Mouse (Mus musculus) stomach, embryonic 16.5 days (tissue): ENCODE results near the gene Fcgr3. TPM values are rescaled to one million over a fixed set of nuclear protein-coding genes. Genes with fewer than 3 reads are reported as not detected.

Experiments used
- ATAC-seq: fragments of 200-750 bp; cut with Nextera tagmentation; 2 replicates; pipeline ENCODE4 v1.8.0; 2017; ENCODE audit warnings: moderate number of reproducible peaks, moderate TSS enrichment; ENCODE audit not compliant: insufficient read depth, low FRiP score
- H3K27ac ChIP-seq: fragments of 300-500 bp; sonication (generic); 2 replicates; pipeline ENCODE4 v1.5.1; 2014; ENCODE audit warnings: low read length
- H3K27me3 ChIP-seq: fragments of 300-500 bp; sonication (generic); 2 replicates; pipeline ENCODE4 v1.6.1; 2014; ENCODE audit warnings: low read length, control low read depth, mixed read lengths; ENCODE audit not compliant: control insufficient read depth, insufficient read depth
- H3K36me3 ChIP-seq: fragments of 300-500 bp; sonication (generic); 2 replicates; pipeline ENCODE4 v1.6.1; 2014; ENCODE audit warnings: low read length; ENCODE audit not compliant: control insufficient read depth, insufficient read depth
- H3K4me1 ChIP-seq: fragments of 300-500 bp; sonication (generic); 2 replicates; pipeline ENCODE4 v1.6.1; 2014; ENCODE audit warnings: low read length, control low read depth, mixed read lengths; ENCODE audit not compliant: control insufficient read depth, insufficient read depth
- H3K4me2 ChIP-seq: fragments of 300-500 bp; sonication (generic); 2 replicates; pipeline ENCODE4 v1.6.1; 2014; ENCODE audit warnings: low read depth, low read length, mixed read lengths
- H3K4me3 ChIP-seq: fragments of 300-500 bp; sonication (generic); replicated peaks from 2 replicates; pipeline ENCODE4 v1.5.1; 2014; ENCODE audit warnings: mild to moderate bottlenecking, low read length
- H3K9ac ChIP-seq: fragments of 300-500 bp; sonication (generic); 2 replicates; pipeline ENCODE4 v1.6.1; 2014; ENCODE audit warnings: low read length
- H3K9me3 ChIP-seq: fragments of 300-500 bp; sonication (generic); replicated peaks from 2 replicates; pipeline ENCODE4 v1.6.1; 2016; ENCODE audit warnings: low read length, control low read depth; ENCODE audit not compliant: control insufficient read depth
- WGBS: fragments of 180-500 bp; shearing (Covaris S2); extraction: QIAGEN DNeasy Blood & Tissue Kit; methylation state at CpG from one replicate; pipeline ENCODE4 v1.1.7; 2014; 5-methylcytosine and 5-hydroxymethylcytosine counted together
- polyA plus RNA-seq: library from polyadenylated mRNA; unstranded; fragments of >200 nt; fragmentation: Nextera tagmentation; extraction: Ambion mirVana; gene quantifications from 2 replicates; pipeline ENCODE4 v1.2.1, GENCODE M21; 2015

Fcgr3 gene
- polyA plus RNA-seq, 1 experiment from 2014 or later, result 20.2 TPM

GRCm38 (mm10) chr1:171103179-171103840 is 38.6 kb upstream of the Fcgr3 start:
- Histone ChIP-seq H3K4me2 (peak overlapping the region; percentile 77), H3K36me3 (no peaks in the 10 kb centered on the region), H3K9ac (peak overlapping the region; percentile 57), H3K4me1 (peaks cover 6% of the 10 kb centered on the region; the same call in 1 of the 2 replicates), H3K27me3 (no peaks in the 10 kb centered on the region), H3K4me3 (peak overlapping the region; percentile 77), H3K9me3 (no peaks in the 10 kb centered on the region), H3K27ac (peak overlapping the region; percentile 25; the same call in 1 of the 2 replicates)
- 8% methylated on average over 10 of the region's 10 CpGs for WGBS
- ATAC-seq, result peak; percentile 8; the same call in 1 of the 2 replicates

GRCm38 (mm10) chr1:171102547-171103177 is 37.9 kb upstream of the Fcgr3 start:
- peak; percentile 92 for ATAC-seq
- Histone ChIP-seq H3K27me3 (no peaks in the 10 kb centered on the region), H3K4me3 (peak overlapping the region; percentile 77), H3K27ac (peak overlapping the region; percentile 58), H3K4me2 (peak overlapping the region; percentile 77), H3K9me3 (no peaks in the 10 kb centered on the region), H3K36me3 (no peaks in the 10 kb centered on the region), H3K9ac (peak overlapping the region; percentile 77), H3K4me1 (peaks cover 6% of the 10 kb centered on the region; the same call in 1 of the 2 replicates)
- WGBS, result under 1% methylated on average over 35 of the region's 35 CpGs

- H3K36me3 ChIP-seq, result no peaks in the 10 kb centered on the region
- no peaks in the 10 kb centered on the region for H3K9me3 ChIP-seq
- peak overlapping the region; percentile 77 for H3K4me3 ChIP-seq
- peak overlapping the region; percentile 58; the same call in 1 of the 2 replicates for H3K27ac ChIP-seq
- peak overlapping the region; percentile 77 for H3K9ac ChIP-seq
- peaks cover 7% of the 10 kb centered on the region; the same call in 1 of the 2 replicates for H3K4me1 ChIP-seq
- no peaks in the 10 kb centered on the region for H3K27me3 ChIP-seq
- peak; percentile 81 for ATAC-seq
- peak overlapping the region; percentile 77 for H3K4me2 ChIP-seq
- WGBS, result under 1% methylated on average over 40 of the region's 40 CpGs
Measured at GRCm38 (mm10) chr1:171101733-171102546, 37.2 kb upstream of the Fcgr3 start.

GRCm38 (mm10) chr1:171101033-171101432 is 36.3 kb upstream of the Fcgr3 start:
- Histone ChIP-seq H3K4me3 (no peak overlapping the region), H3K27ac (no peak overlapping the region), H3K4me2 (no peak overlapping the region)

GRCm38 (mm10) chr1:171097612-171098011 is 32.9 kb upstream of the Fcgr3 start:
- no peak overlapping the region for H3K4me2 ChIP-seq
- H3K4me3 ChIP-seq, result no peak overlapping the region
- no peaks in the 10 kb centered on the region for H3K36me3 ChIP-seq
- peaks cover 9% of the 10 kb centered on the region; the same call in 1 of the 2 replicates for H3K4me1 ChIP-seq
- H3K27ac ChIP-seq, result no peak overlapping the region
- no peaks in the 10 kb centered on the region for H3K9me3 ChIP-seq
- ATAC-seq, result no peak
- no peaks in the 10 kb centered on the region for H3K27me3 ChIP-seq
- 39% methylated on average over 2 of the region's 2 CpGs for WGBS
- H3K9ac ChIP-seq, result no peak overlapping the region

More at GRCm38 (mm10) chr1:171101033-171101432, 36.3 kb upstream of the Fcgr3 start:
- H3K9me3 ChIP-seq, result no peaks in the 10 kb centered on the region
- H3K36me3 ChIP-seq, result no peaks in the 10 kb centered on the region
- peaks cover 13% of the 10 kb centered on the region; the same call in 1 of the 2 replicates for H3K4me1 ChIP-seq
- no peaks in the 10 kb centered on the region for H3K27me3 ChIP-seq
- WGBS, result 43% methylated on average over 2 of the region's 2 CpGs
- no peak for ATAC-seq
- H3K9ac ChIP-seq, result no peak overlapping the region

- no peaks in the 10 kb centered on the region for H3K36me3 ChIP-seq
- no peak overlapping the region for H3K9ac ChIP-seq
- no peaks in the 10 kb centered on the region for H3K27me3 ChIP-seq
- no peaks in the 10 kb centered on the region for H3K9me3 ChIP-seq
- H3K27ac ChIP-seq, result 0 out of 2 replicates have a peak overlapping the region, but pooled peaks have one; percentile 8
- no peak for ATAC-seq
- no peak overlapping the region for H3K4me2 ChIP-seq
- peaks cover 9% of the 10 kb centered on the region; the same call in 1 of the 2 replicates for H3K4me1 ChIP-seq
- no peak overlapping the region for H3K4me3 ChIP-seq
Measured at GRCm38 (mm10) chr1:171097136-171097535, 32.4 kb upstream of the Fcgr3 start.

GRCm38 (mm10) chr1:171096110-171096964 is 31.6 kb upstream of the Fcgr3 start:
- Histone ChIP-seq H3K9me3 (no peaks in the 10 kb centered on the region), H3K27me3 (no peaks in the 10 kb centered on the region), H3K4me1 (peaks cover 9% of the 10 kb centered on the region; the same call in 1 of the 2 replicates), H3K4me3 (peak overlapping the region; percentile 5; the same call in 1 of the 2 replicates), H3K9ac (no peak overlapping the region), H3K4me2 (peak overlapping the region; percentile 46), H3K27ac (peak overlapping the region; percentile 29), H3K36me3 (no peaks in the 10 kb centered on the region)
- peak; percentile 77; the same call in 1 of the 2 replicates for ATAC-seq
- WGBS, result 15% methylated on average over 10 of the region's 10 CpGs

- Histone ChIP-seq H3K36me3 (no peaks in the 10 kb centered on the region), H3K27ac (no peak overlapping the region), H3K27me3 (no peaks in the 10 kb centered on the region), H3K4me2 (no peak overlapping the region), H3K4me1 (peaks cover 9% of the 10 kb centered on the region; the same call in 1 of the 2 replicates), H3K4me3 (no peak overlapping the region), H3K9me3 (no peaks in the 10 kb centered on the region), H3K9ac (no peak overlapping the region)
- WGBS, result 59% methylated on average over 4 of the region's 4 CpGs
- ATAC-seq, result no peak
Measured at GRCm38 (mm10) chr1:171094424-171094823, 29.7 kb upstream of the Fcgr3 start.
